Mouse (Mus musculus) heart, embryonic 16.5 days (tissue): Measurements from ENCODE around the gene Elovl6. TPM values are rescaled to one million over a fixed set of nuclear protein-coding genes. Genes with fewer than 3 reads are reported as not detected.

ENCODE experiments used
- ATAC-seq: fragments of 200-750 bp; cut with Nextera tagmentation; replicated peaks from 2 replicates; pipeline ENCODE4 v1.8.0; 2017; ENCODE audit warnings: moderate number of reproducible peaks; ENCODE audit not compliant: insufficient read depth, low FRiP score; ENCODE audit errors: extremely low read depth
- H3K27ac ChIP-seq: fragments of 300-500 bp; sonication (generic); 2 replicates; pipeline ENCODE4 v1.5.1; 2014; ENCODE audit warnings: mild to moderate bottlenecking, low read length, control low read depth, moderate library complexity
- H3K27me3 ChIP-seq: fragments of 300-500 bp; sonication (generic); 2 replicates; pipeline ENCODE4 v1.6.1; 2014; ENCODE audit warnings: low read length, mixed read lengths; ENCODE audit not compliant: control insufficient read depth, insufficient read depth
- H3K36me3 ChIP-seq: fragments of 300-500 bp; sonication (generic); 2 replicates; pipeline ENCODE4 v1.6.1; 2014; ENCODE audit not compliant: control insufficient read depth, insufficient read depth
- H3K4me1 ChIP-seq: fragments of 300-500 bp; sonication (generic); 2 replicates; pipeline ENCODE4 v1.6.1; 2014; ENCODE audit warnings: low read length, mixed read lengths; ENCODE audit not compliant: control insufficient read depth, insufficient read depth
- H3K4me2 ChIP-seq: fragments of 300-500 bp; sonication (generic); 2 replicates; pipeline ENCODE4 v1.6.1; 2014; ENCODE audit warnings: low read depth, mild to moderate bottlenecking, control low read depth, low read length
- H3K4me3 ChIP-seq: fragments of 300-500 bp; sonication (generic); 2 replicates; pipeline ENCODE4 v1.5.1; 2014; ENCODE audit warnings: mild to moderate bottlenecking, control low read depth, low read length
- H3K9ac ChIP-seq: fragments of 300-500 bp; sonication (generic); 2 replicates; pipeline ENCODE4 v1.6.1; 2014; ENCODE audit warnings: low read length, control low read depth
- H3K9me3 ChIP-seq: fragments of 300-500 bp; sonication (generic); replicated peaks from 2 replicates; pipeline ENCODE4 v1.6.1; 2016; ENCODE audit warnings: low read length; ENCODE audit not compliant: control insufficient read depth
- WGBS: fragments of 180-500 bp; shearing (Covaris S2); extraction: QIAGEN DNeasy Blood & Tissue Kit; methylation state at CpG from one replicate; pipeline ENCODE4 v1.1.7; 2014; 5-methylcytosine and 5-hydroxymethylcytosine counted together
- polyA plus RNA-seq: library from polyadenylated mRNA; unstranded; fragments of >200 nt; fragmentation: Nextera tagmentation; extraction: Ambion mirVana; gene quantifications from 2 replicates; pipeline ENCODE4 v1.2.1, GENCODE M21; 2015

Elovl6 gene
- polyA plus RNA-seq, 1 experiment from 2014 or later = 10.2 TPM

GRCm38 (mm10) chr3:129627281-129627680 is 95.1 kb downstream of the Elovl6 start:
- 62% methylated on average over 4 of the region's 4 CpGs for WGBS
- no peaks in the 10 kb centered on the region for H3K9me3 ChIP-seq
- H3K27me3 ChIP-seq = no peaks in the 10 kb centered on the region; the same call in 1 of the 2 replicates
- H3K9ac ChIP-seq = no peak overlapping the region
- H3K4me3 ChIP-seq = no peak overlapping the region
- ATAC-seq = no peak
- no peaks in the 10 kb centered on the region for H3K4me1 ChIP-seq
- no peak overlapping the region for H3K27ac ChIP-seq
- no peaks in the 10 kb centered on the region for H3K36me3 ChIP-seq
- H3K4me2 ChIP-seq = no peak overlapping the region

GRCm38 (mm10) chr3:129631018-129631417 is 98.9 kb downstream of the Elovl6 start:
- Histone ChIP-seq H3K4me3 (no peak overlapping the region), H3K9ac (no peak overlapping the region), H3K4me2 (no peak overlapping the region), H3K27me3 (no peaks in the 10 kb centered on the region; the same call in 1 of the 2 replicates), H3K9me3 (no peaks in the 10 kb centered on the region), H3K4me1 (peaks cover 4% of the 10 kb centered on the region; the same call in 1 of the 2 replicates), H3K27ac (no peak overlapping the region), H3K36me3 (no peaks in the 10 kb centered on the region)
- 68% methylated on average over 1 of the region's 1 CpGs for WGBS
- ATAC-seq = no peak

- H3K9ac ChIP-seq = no peak overlapping the region
- ATAC-seq = no peak
- 72% methylated on average over 5 of the region's 5 CpGs for WGBS
Measured at GRCm38 (mm10) chr3:129631857-129632256, 99.7 kb downstream of the Elovl6 start.

GRCm38 (mm10) chr3:129633518-129633917 is 101.4 kb downstream of the Elovl6 start:
- Histone ChIP-seq H3K36me3 (no peaks in the 10 kb centered on the region), H3K27me3 (no peaks in the 10 kb centered on the region), H3K4me1 (peaks cover 4% of the 10 kb centered on the region), H3K4me3 (no peak overlapping the region), H3K9me3 (no peaks in the 10 kb centered on the region), H3K4me2 (no peak overlapping the region), H3K9ac (no peak overlapping the region), H3K27ac (no peak overlapping the region)
- no peak for ATAC-seq
- WGBS = 25% methylated on average over 8 of the region's 8 CpGs

More at GRCm38 (mm10) chr3:129631857-129632256, 99.7 kb downstream of the Elovl6 start:
- H3K4me3 ChIP-seq = no peak overlapping the region
- H3K9me3 ChIP-seq = no peaks in the 10 kb centered on the region
- H3K4me1 ChIP-seq = peaks cover 4% of the 10 kb centered on the region
- no peak overlapping the region for H3K4me2 ChIP-seq
- H3K36me3 ChIP-seq = no peaks in the 10 kb centered on the region
- H3K27me3 ChIP-seq = no peaks in the 10 kb centered on the region; the same call in 1 of the 2 replicates
- no peak overlapping the region for H3K27ac ChIP-seq

- Histone ChIP-seq H3K9me3 (no peaks in the 10 kb centered on the region), H3K4me2 (no peak overlapping the region), H3K4me3 (no peak overlapping the region), H3K4me1 (peaks cover 4% of the 10 kb centered on the region), H3K27me3 (no peaks in the 10 kb centered on the region), H3K27ac (no peak overlapping the region), H3K36me3 (no peaks in the 10 kb centered on the region), H3K9ac (no peak overlapping the region)
- WGBS = 80% methylated on average over 11 of the region's 11 CpGs
- ATAC-seq = no peak; the same call in 1 of the 2 replicates
Measured at GRCm38 (mm10) chr3:129634260-129634901, 102.2 kb downstream of the Elovl6 start.

- 56% methylated on average over 6 of the region's 6 CpGs for WGBS
- Histone ChIP-seq H3K4me1 (peaks cover 4% of the 10 kb centered on the region), H3K27me3 (no peaks in the 10 kb centered on the region), H3K36me3 (no peaks in the 10 kb centered on the region), H3K27ac (no peak overlapping the region), H3K9me3 (no peaks in the 10 kb centered on the region), H3K4me3 (no peak overlapping the region), H3K9ac (no peak overlapping the region), H3K4me2 (no peak overlapping the region)
- no peak for ATAC-seq
Measured at GRCm38 (mm10) chr3:129637446-129637845, 105.3 kb downstream of the Elovl6 start.

- WGBS = 53% methylated on average over 5 of the region's 5 CpGs
- ATAC-seq = no peak
Measured at GRCm38 (mm10) chr3:129639701-129640100, 107.5 kb downstream of the Elovl6 start.

GRCm38 (mm10) chr3:129640211-129641000 is 108.3 kb downstream of the Elovl6 start:
- ATAC-seq = no peak
- WGBS = 76% methylated on average over 10 of the region's 10 CpGs
- Histone ChIP-seq H3K4me2 (no peak overlapping the region), H3K9me3 (no peaks in the 10 kb centered on the region), H3K4me3 (no peak overlapping the region), H3K27ac (no peak overlapping the region), H3K27me3 (no peaks in the 10 kb centered on the region), H3K36me3 (no peaks in the 10 kb centered on the region), H3K9ac (no peak overlapping the region), H3K4me1 (no peaks in the 10 kb centered on the region; the same call in 1 of the 2 replicates)

More at GRCm38 (mm10) chr3:129639701-129640100, 107.5 kb downstream of the Elovl6 start:
- Histone ChIP-seq H3K27me3 (no peaks in the 10 kb centered on the region), H3K9ac (no peak overlapping the region), H3K9me3 (no peaks in the 10 kb centered on the region), H3K4me3 (no peak overlapping the region), H3K27ac (no peak overlapping the region), H3K36me3 (no peaks in the 10 kb centered on the region), H3K4me2 (no peak overlapping the region), H3K4me1 (no peaks in the 10 kb centered on the region; the same call in 1 of the 2 replicates)

- no peak overlapping the region for H3K27ac ChIP-seq
- H3K27me3 ChIP-seq = no peaks in the 10 kb centered on the region
- H3K9me3 ChIP-seq = no peaks in the 10 kb centered on the region
- H3K4me3 ChIP-seq = no peak overlapping the region
- no peaks in the 10 kb centered on the region; the same call in 1 of the 2 replicates for H3K4me1 ChIP-seq
- no peak for ATAC-seq
- 88% methylated on average over 7 of the region's 7 CpGs for WGBS
- H3K4me2 ChIP-seq = no peak overlapping the region
- no peaks in the 10 kb centered on the region for H3K36me3 ChIP-seq
- no peak overlapping the region for H3K9ac ChIP-seq
Measured at GRCm38 (mm10) chr3:129641621-129642020, 109.5 kb downstream of the Elovl6 start.
